Mouse (Mus musculus) neural tube, embryonic 12.5 days (tissue): ENCODE measurements around the gene Cyp4f17. TPM values are rescaled to one million over a fixed set of nuclear protein-coding genes. Genes with fewer than 3 reads are reported as not detected.

Experiments
- ATAC-seq: fragments of 200-750 bp; cut with Nextera tagmentation; 2 replicates; pipeline ENCODE4 v1.8.0; 2017; ENCODE audit warnings: low read depth, mild to moderate bottlenecking, moderate TSS enrichment, moderate library complexity; ENCODE audit not compliant: low FRiP score
- H3K27ac ChIP-seq: fragments of 300-500 bp; sonication (generic); 2 replicates; pipeline ENCODE4 v1.5.1; 2016
- H3K27me3 ChIP-seq: fragments of 300-500 bp; sonication (generic); replicated peaks from 2 replicates; pipeline ENCODE4 v1.6.1; 2016; ENCODE audit warnings: mild to moderate bottlenecking
- H3K36me3 ChIP-seq: fragments of 300-500 bp; sonication (generic); 2 replicates; pipeline ENCODE4 v1.6.1; 2016; ENCODE audit warnings: mild to moderate bottlenecking
- H3K4me1 ChIP-seq: fragments of 300-500 bp; sonication (generic); 2 replicates; pipeline ENCODE4 v1.6.1; 2016
- H3K4me2 ChIP-seq: fragments of 300-500 bp; sonication (generic); replicated peaks from 2 replicates; pipeline ENCODE4 v1.6.1; 2016; ENCODE audit warnings: mild to moderate bottlenecking
- H3K4me3 ChIP-seq: fragments of 300-500 bp; sonication (generic); 2 replicates; pipeline ENCODE4 v1.5.1; 2016
- H3K9ac ChIP-seq: fragments of 300-500 bp; sonication (generic); 2 replicates; pipeline ENCODE4 v1.6.1; 2016; ENCODE audit warnings: mild to moderate bottlenecking
- H3K9me3 ChIP-seq: fragments of 300-500 bp; sonication (generic); 2 replicates; pipeline ENCODE4 v1.6.1; 2016; ENCODE audit warnings: mild to moderate bottlenecking
- WGBS: fragments of 180-500 bp; shearing (Covaris S2); methylation state at CpG from one replicate; pipeline ENCODE4 v1.1.7; 2016; 5-methylcytosine and 5-hydroxymethylcytosine counted together
- polyA plus RNA-seq: library from polyadenylated mRNA; unstranded; fragments of >200 nt; fragmentation: Nextera tagmentation; extraction: Ambion mirVana; gene quantifications from 2 replicates; pipeline ENCODE4 v1.2.1, GENCODE M21; 2016

Cyp4f17 gene
- 9.5 and 10.8 TPM in 2 replicates for polyA plus RNA-seq

DNA sequence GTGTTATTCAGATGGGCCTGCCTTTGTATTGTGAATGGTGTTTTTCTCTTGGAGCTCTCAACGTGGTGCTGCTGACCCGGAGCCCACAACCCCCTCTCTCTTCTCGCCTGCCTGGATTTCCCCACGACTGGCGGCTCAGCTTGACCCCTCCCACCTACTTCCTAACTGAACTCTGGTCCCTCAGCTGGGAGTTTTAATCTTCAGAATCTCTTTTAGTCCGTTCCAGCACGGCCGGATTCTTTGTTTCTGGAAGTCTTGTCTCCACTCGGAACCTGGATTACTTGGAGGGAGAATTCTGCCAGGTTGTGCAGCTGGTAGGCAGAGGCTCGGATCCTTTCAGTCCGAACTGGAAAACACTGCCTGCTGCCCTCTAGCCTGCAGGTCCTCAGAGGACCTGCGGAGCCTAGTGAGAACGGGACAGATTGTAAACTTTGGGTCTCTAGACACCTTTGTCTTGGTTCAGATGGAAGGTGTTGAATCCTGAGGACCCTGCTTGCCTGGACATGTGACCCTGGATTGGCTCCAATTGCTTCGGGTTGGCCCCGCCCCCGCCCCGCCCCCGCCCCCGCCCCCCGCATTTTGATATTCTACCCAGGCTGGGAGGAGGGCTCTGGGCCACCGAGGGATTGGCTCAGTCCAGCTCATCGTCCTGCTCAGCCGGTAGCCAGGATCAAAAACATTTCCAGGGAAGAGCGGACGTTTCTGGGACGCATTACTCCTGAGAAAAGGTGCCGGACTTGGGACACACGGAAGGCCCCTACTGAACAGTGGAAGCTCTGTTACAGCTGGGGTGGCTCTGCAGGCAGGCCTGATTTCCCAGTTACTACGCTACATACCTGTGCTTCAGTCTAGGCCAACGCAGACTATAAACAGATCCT is at the start of gene Cyp4f17:
Gene Cyp4f17 (plus strand): TSS at position 200 of the 878 bp plus-strand sequence.
- Histone ChIP-seq H3K9me3 (no peaks in the 10 kb centered on the region), H3K4me2 (peak within 1 kb of the TSS; percentile 74), H3K4me3 (peak within 1 kb of the TSS; percentile 45), H3K27ac (peak within 1 kb of the TSS; percentile 29; the same call in 1 of the 2 replicates), H3K4me1 (peaks cover 10% of the 10 kb centered on the region), H3K9ac (peak within 1 kb of the TSS; percentile 56), H3K36me3 (no peaks in the 10 kb centered on the region), H3K27me3 (no peaks in the 10 kb centered on the region)
- 1% methylated on average over 30 of the region's 30 CpGs for WGBS
- peak; percentile 91 for ATAC-seq

DNA sequence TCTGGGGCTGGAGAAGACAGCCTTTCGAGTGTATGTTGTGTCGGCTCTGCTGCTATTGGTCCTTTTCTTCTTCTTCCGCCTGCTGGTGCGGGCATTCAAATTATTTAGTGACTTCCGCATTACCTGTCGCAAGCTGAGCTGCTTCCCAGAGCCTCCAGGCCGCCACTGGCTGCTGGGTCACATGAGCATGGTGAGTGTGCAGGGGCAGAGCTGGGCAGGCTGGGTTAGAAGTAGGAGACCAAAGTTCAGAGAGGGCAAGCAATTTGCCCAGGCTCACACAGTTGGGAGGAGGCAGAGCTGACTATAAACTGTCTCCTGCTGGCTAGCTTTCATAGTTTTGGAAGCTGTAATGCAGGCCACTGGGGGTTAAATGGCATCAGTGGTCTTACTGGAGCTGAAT is 37.4 kb upstream of the Cyp4f17 start:
- ATAC-seq: no peak
- Histone ChIP-seq H3K4me2 (no peak overlapping the region), H3K9me3 (no peaks in the 10 kb centered on the region), H3K9ac (no peak overlapping the region), H3K4me3 (no peak overlapping the region), H3K27ac (no peak overlapping the region), H3K27me3 (no peaks in the 10 kb centered on the region), H3K4me1 (no peaks in the 10 kb centered on the region), H3K36me3 (no peaks in the 10 kb centered on the region)
- 52% methylated on average over 7 of the region's 7 CpGs for WGBS

DNA sequence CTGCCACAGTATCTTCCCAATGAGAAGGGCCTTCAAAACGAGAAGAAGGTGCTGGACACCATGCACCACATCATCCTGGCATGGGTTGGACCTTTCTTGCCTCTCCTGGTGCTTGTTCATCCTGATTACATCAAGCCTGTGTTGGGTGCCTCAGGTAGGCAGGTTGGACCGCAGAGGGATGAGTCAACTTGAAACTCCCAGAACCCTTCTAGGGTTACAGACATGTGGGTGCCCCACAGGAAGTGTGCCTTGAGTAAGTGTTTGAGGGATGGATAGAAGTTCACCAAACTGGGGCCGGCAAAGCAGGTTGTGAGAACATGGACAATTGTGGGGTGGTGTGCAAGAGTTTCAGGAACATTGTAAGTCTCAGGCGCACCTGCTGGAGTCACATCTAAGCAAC is 35.1 kb upstream of the Cyp4f17 start:
- WGBS: 86% methylated on average over 4 of the region's 4 CpGs
- no peak for ATAC-seq

DNA sequence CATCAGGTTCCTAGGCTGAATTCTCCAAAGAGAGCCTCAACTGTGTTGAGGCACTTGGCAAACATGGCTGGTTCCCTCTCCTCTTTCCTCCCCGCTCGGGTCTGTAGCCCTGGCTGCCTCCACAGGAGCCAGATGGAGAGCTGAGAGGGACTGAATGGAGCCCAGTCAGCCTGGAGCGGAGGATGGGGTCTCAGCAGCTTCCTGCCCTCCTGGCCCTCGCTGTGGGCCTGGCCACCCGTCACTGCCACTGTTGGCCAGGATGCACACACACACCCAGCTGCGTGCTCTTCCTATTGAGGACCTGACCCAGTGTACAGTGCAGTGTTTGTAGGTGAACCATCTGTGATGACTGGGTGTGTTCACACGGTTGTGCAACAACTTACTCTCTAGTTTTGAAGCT is 33.7 kb upstream of the Cyp4f17 start:
- Histone ChIP-seq H3K27ac (no peak overlapping the region), H3K9ac (no peak overlapping the region), H3K27me3 (no peaks in the 10 kb centered on the region), H3K9me3 (no peaks in the 10 kb centered on the region), H3K4me3 (no peak overlapping the region), H3K4me1 (no peaks in the 10 kb centered on the region), H3K4me2 (no peak overlapping the region), H3K36me3 (no peaks in the 10 kb centered on the region)
- WGBS: 65% methylated on average over 7 of the region's 7 CpGs
- no peak for ATAC-seq

More for the DNA sequence above, 35.1 kb upstream of the Cyp4f17 start:
- H3K4me2 ChIP-seq: no peak overlapping the region
- no peak overlapping the region for H3K27ac ChIP-seq
- no peak overlapping the region for H3K4me3 ChIP-seq
- no peak overlapping the region for H3K9ac ChIP-seq
- H3K27me3 ChIP-seq: no peaks in the 10 kb centered on the region
- no peaks in the 10 kb centered on the region for H3K4me1 ChIP-seq
- H3K9me3 ChIP-seq: no peaks in the 10 kb centered on the region
- H3K36me3 ChIP-seq: no peaks in the 10 kb centered on the region

- Histone ChIP-seq H3K36me3 (no peaks in the 10 kb centered on the region), H3K4me2 (no peak overlapping the region), H3K27ac (no peak overlapping the region), H3K4me1 (no peaks in the 10 kb centered on the region), H3K9me3 (no peaks in the 10 kb centered on the region), H3K9ac (no peak overlapping the region), H3K27me3 (no peaks in the 10 kb centered on the region), H3K4me3 (no peak overlapping the region)
- WGBS: 87% methylated on average over 5 of the region's 5 CpGs
- ATAC-seq: no peak
Measured at GRCm38 (mm10) chr17:32474954-32475560, 30.8 kb upstream of the Cyp4f17 start.

GRCm38 (mm10) chr17:32477204-32477603 is 28.6 kb upstream of the Cyp4f17 start:
- ATAC-seq: no peak
- 94% methylated on average over 1 of the region's 1 CpGs for WGBS

DNA sequence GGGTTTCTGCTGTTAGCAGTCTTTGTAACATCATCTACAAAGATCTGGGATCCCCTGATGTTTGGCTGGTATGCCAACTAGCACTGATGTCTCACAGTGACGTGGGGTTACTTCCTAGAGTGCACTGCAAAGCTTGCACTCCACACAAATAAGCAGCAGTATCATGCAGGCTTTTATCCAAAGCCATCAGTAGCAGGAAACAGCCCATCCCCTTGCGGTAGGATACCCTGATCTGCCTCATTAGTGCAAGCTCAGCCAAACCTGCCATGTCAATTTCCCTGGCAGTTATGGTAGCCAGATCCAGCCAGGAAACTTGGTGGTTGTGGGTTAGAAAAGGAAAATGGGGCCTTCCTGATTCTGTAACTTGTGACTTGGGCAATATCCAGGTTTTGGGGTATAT is 27.1 kb upstream of the Cyp4f17 start:
- Histone ChIP-seq H3K9ac (no peak overlapping the region), H3K4me2 (no peak overlapping the region), H3K4me1 (0 out of 2 replicates have a peak, but pooled peaks cover 2% of the 10 kb centered on the region), H3K9me3 (no peaks in the 10 kb centered on the region), H3K4me3 (no peak overlapping the region), H3K36me3 (no peaks in the 10 kb centered on the region), H3K27ac (no peak overlapping the region), H3K27me3 (0 out of 2 replicates have a peak, but pooled peaks cover 9% of the 10 kb centered on the region)
- ATAC-seq: no peak
- WGBS: 63% methylated on average over 2 of the region's 2 CpGs

More at GRCm38 (mm10) chr17:32477204-32477603, 28.6 kb upstream of the Cyp4f17 start:
- H3K4me1 ChIP-seq: no peaks in the 10 kb centered on the region
- no peak overlapping the region for H3K4me3 ChIP-seq
- H3K9me3 ChIP-seq: no peaks in the 10 kb centered on the region
- H3K27ac ChIP-seq: no peak overlapping the region
- no peak overlapping the region for H3K9ac ChIP-seq
- H3K27me3 ChIP-seq: 0 out of 2 replicates have a peak, but pooled peaks cover 9% of the 10 kb centered on the region
- no peak overlapping the region for H3K4me2 ChIP-seq
- no peaks in the 10 kb centered on the region for H3K36me3 ChIP-seq

DNA sequence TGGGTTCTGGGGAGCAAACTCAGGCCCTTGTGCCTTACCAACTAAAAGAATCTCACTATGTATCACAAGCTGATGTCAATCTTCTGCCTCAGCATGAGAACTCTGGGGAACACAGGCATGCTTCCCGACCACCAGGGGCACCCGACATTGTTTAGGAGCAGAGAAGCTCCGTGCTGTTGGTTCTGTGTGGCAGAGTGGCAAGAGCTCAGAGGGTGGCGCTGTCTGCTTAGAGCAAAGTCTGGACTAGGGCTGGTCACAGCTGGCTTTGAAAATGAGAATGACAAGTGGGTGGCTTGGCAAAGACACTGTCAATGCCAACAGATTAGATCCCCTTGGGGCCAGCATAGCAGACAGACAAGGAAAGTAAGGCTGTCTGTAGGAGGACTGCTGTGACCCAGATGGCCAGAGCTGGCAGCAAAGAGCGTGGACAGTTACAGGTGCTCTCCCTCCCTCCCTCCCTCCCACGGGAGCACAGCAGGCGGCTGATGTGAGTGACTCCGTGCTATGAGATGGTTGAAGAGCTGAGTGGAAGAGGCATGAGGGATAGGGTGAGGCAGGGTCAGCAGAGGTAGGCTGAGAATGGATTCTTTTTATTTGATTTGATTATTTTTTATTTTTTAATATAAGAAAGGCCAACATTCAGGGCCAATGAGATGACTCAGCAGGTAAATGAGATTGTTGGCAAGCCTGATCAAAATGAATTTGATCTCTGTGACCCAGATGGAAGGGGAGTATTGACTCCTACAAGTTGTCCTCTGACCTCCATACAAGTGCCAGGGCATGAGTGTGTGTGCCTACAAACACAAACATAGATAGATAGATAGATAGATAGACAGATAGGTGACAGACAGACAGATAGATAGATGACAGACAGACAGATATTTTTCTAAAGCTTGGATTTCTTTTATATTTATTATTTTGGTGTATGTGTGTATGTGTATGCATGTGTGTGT is 26.0 kb upstream of the Cyp4f17 start:
- Histone ChIP-seq H3K4me2 (no peak overlapping the region), H3K27ac (no peak overlapping the region), H3K9ac (no peak overlapping the region), H3K4me3 (no peak overlapping the region), H3K36me3 (no peaks in the 10 kb centered on the region), H3K9me3 (no peaks in the 10 kb centered on the region), H3K27me3 (0 out of 2 replicates have a peak, but pooled peaks cover 9% of the 10 kb centered on the region), H3K4me1 (0 out of 2 replicates have a peak, but pooled peaks cover 2% of the 10 kb centered on the region)
- no peak for ATAC-seq
- 19% methylated on average over 8 of the region's 8 CpGs for WGBS

GRCm38 (mm10) chr17:32481766-32482165 is 24.1 kb upstream of the Cyp4f17 start:
- WGBS: 82% methylated on average over 14 of the region's 14 CpGs
- H3K4me2 ChIP-seq: no peak overlapping the region
- no peaks in the 10 kb centered on the region for H3K36me3 ChIP-seq
- no peak overlapping the region for H3K27ac ChIP-seq
- no peak overlapping the region for H3K4me3 ChIP-seq
- no peaks in the 10 kb centered on the region for H3K9me3 ChIP-seq
- H3K4me1 ChIP-seq: 0 out of 2 replicates have a peak, but pooled peaks cover 2% of the 10 kb centered on the region
- H3K27me3 ChIP-seq: 0 out of 2 replicates have a peak, but pooled peaks cover 9% of the 10 kb centered on the region
- no peak for ATAC-seq
- no peak overlapping the region for H3K9ac ChIP-seq

- 0 out of 2 replicates have a peak overlapping the region, but pooled peaks have one; percentile 15 for H3K4me3 ChIP-seq
- H3K36me3 ChIP-seq: no peaks in the 10 kb centered on the region
- 19% methylated on average over 18 of the region's 18 CpGs for WGBS
- H3K4me2 ChIP-seq: peak overlapping the region; percentile 44
- H3K4me1 ChIP-seq: 0 out of 2 replicates have a peak, but pooled peaks cover 2% of the 10 kb centered on the region
- no peak overlapping the region for H3K9ac ChIP-seq
- ATAC-seq: no peak
- no peak overlapping the region for H3K27ac ChIP-seq
- H3K9me3 ChIP-seq: no peaks in the 10 kb centered on the region
- 0 out of 2 replicates have a peak, but pooled peaks cover 9% of the 10 kb centered on the region for H3K27me3 ChIP-seq
Measured at GRCm38 (mm10) chr17:32483200-32483599, 22.6 kb upstream of the Cyp4f17 start.

GRCm38 (mm10) chr17:32492349-32492980 is 13.4 kb upstream of the Cyp4f17 start:
- Histone ChIP-seq H3K9me3 (no peaks in the 10 kb centered on the region), H3K27ac (no peak overlapping the region), H3K4me2 (peak overlapping the region; percentile 56), H3K36me3 (no peaks in the 10 kb centered on the region), H3K27me3 (0 out of 2 replicates have a peak, but pooled peaks cover 3% of the 10 kb centered on the region), H3K9ac (no peak overlapping the region; the same call in 1 of the 2 replicates), H3K4me1 (no peaks in the 10 kb centered on the region), H3K4me3 (peak overlapping the region; percentile 20)
- peak; percentile 48; the same call in 1 of the 2 replicates for ATAC-seq
- 7% methylated on average over 30 of the region's 30 CpGs for WGBS
